Mouse (Mus musculus) megakaryocyte, embryonic 14.5 days (primary cell): ENCODE results near the gene Polrmt. TPM values are rescaled to one million over a fixed set of nuclear protein-coding genes. Genes with fewer than 3 reads are reported as not detected.
A peak's percentile ranks its signal among the peaks of the same experiment; 100 is the strongest.

Experiments used
- H3K27me3 ChIP-seq: replicated peaks from 2 replicates; pipeline ENCODE3; 2012; ENCODE audit warnings: inconsistent platforms
- H3K36me3 ChIP-seq: replicated peaks from 2 replicates; pipeline ENCODE3; 2012; ENCODE audit warnings: low read length, inconsistent platforms, mixed read lengths
- H3K4me1 ChIP-seq: 2 replicates; pipeline ENCODE4 v1.6.1; 2012; ENCODE audit warnings: inconsistent platforms
- H3K4me3 ChIP-seq: replicated peaks from 2 replicates; pipeline ENCODE3; 2012; ENCODE audit warnings: moderate library complexity, mild to moderate bottlenecking, inconsistent platforms
- H3K9me3 ChIP-seq: 2 replicates; pipeline ENCODE4 v1.6.1; 2012; ENCODE audit warnings: inconsistent platforms
- FLI1 ChIP-seq: IDR thresholded peaks from 2 replicates; pipeline ENCODE4 v1.6.1; 2012; ENCODE audit warnings: low read length, inconsistent platforms, mixed read lengths
- GATA1 ChIP-seq: IDR thresholded peaks from 3 replicates; pipeline ENCODE4 v1.6.1; 2012; ENCODE audit warnings: mixed read lengths, low read length, inconsistent platforms, borderline replicate concordance
- polyA plus RNA-seq: library from polyadenylated mRNA; stranded (reverse); fragments of >175 nt; gene quantifications from 2 replicates; pipeline ENCODE4 v1.2.3, GENCODE M21; 2012; ENCODE audit warnings: low replicate concordance; ENCODE audit not compliant: insufficient read depth

Gene Polrmt
- polyA plus RNA-seq, 1 experiment: 11.1 TPM

- peaks cover 14% of the 10 kb centered on the region; the same call in 1 of the 2 replicates for H3K4me1 ChIP-seq
- TF ChIP-seq FLI1: no peak
- no peak for TF ChIP-seq GATA1
- H3K36me3 ChIP-seq: peaks cover 7% of the 10 kb centered on the region
- peaks cover 46% of the 10 kb centered on the region for H3K27me3 ChIP-seq
- H3K9me3 ChIP-seq: peaks cover 22% of the 10 kb centered on the region
- H3K4me3 ChIP-seq: no peak overlapping the region
These were observed 17.8 kb downstream of the Polrmt start for GRCm38 (mm10) chr10:79728323-79729249.

GRCm38 (mm10) chr10:79726090-79726489 lies 20.3 kb downstream of the Polrmt start:
- H3K4me3 ChIP-seq: peak overlapping the region; percentile 31
- TF ChIP-seq GATA1 (no peak), FLI1 (no peak)
- peaks cover 67% of the 10 kb centered on the region for H3K27me3 ChIP-seq
- H3K9me3 ChIP-seq: peaks cover 8% of the 10 kb centered on the region
- peaks cover 14% of the 10 kb centered on the region; the same call in 1 of the 2 replicates for H3K4me1 ChIP-seq
- H3K36me3 ChIP-seq: no peaks in the 10 kb centered on the region

DNA sequence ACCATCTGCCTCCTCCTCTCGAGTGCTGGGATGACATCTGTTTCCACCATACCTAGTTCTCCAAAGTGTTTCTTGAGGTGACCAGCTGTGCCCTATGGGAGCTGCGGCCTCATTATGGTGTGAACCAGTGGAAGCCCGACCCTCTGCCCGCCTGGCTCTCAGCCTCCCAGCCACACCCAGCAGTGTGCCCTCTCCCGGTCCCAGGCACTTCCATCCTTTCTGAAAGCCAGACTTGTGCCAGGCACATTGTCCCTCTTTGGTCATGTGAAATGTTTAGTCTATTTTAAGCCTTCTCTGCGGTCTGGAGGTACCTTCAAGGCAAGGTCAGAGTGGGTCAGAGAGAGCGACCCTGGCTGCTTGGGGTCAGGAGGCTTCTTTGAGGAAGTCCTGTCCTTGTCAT lies 22.7 kb downstream of the Polrmt start:
- no peak for TF ChIP-seq GATA1
- no peak for TF ChIP-seq FLI1
- Histone ChIP-seq H3K4me3 (no peak overlapping the region), H3K9me3 (peaks cover 8% of the 10 kb centered on the region), H3K4me1 (peaks cover 10% of the 10 kb centered on the region; the same call in 1 of the 2 replicates), H3K36me3 (no peaks in the 10 kb centered on the region), H3K27me3 (peaks cover 76% of the 10 kb centered on the region)

GRCm38 (mm10) chr10:79723047-79723446 lies 23.3 kb downstream of the Polrmt start:
- H3K36me3 ChIP-seq: no peaks in the 10 kb centered on the region
- TF ChIP-seq FLI1 (no peak), GATA1 (no peak)
- peaks cover 4% of the 10 kb centered on the region; the same call in 1 of the 2 replicates for H3K4me1 ChIP-seq
- no peak overlapping the region for H3K4me3 ChIP-seq
- H3K9me3 ChIP-seq: peaks cover 9% of the 10 kb centered on the region
- H3K27me3 ChIP-seq: peaks cover 76% of the 10 kb centered on the region

DNA sequence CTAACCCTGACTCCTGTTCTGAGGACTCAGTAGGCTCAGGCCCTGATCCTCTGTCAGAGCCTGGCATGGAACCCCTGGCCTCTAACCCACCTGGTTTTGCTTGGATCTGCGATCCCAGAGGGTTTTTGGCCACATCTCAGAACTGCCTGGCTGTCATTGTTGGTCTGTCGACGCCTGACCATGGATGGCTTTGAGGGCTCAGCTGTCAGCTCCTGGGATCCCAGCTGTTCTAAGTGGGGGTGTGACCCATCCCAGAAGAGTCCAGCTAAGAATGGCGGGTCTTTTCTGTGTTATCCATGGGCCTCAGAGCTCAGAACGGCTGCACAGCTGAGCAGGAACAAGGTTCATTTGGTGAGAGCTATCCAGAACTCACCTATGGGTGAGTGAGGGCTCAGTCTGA lies 25.3 kb downstream of the Polrmt start:
- H3K9me3 ChIP-seq: 0 out of 2 replicates have a peak, but pooled peaks cover 3% of the 10 kb centered on the region
- H3K36me3 ChIP-seq: no peaks in the 10 kb centered on the region
- no peak for TF ChIP-seq GATA1
- TF ChIP-seq FLI1: no peak
- H3K4me3 ChIP-seq: no peak overlapping the region
- peaks cover 19% of the 10 kb centered on the region for H3K4me1 ChIP-seq
- H3K27me3 ChIP-seq: peaks cover 90% of the 10 kb centered on the region

DNA sequence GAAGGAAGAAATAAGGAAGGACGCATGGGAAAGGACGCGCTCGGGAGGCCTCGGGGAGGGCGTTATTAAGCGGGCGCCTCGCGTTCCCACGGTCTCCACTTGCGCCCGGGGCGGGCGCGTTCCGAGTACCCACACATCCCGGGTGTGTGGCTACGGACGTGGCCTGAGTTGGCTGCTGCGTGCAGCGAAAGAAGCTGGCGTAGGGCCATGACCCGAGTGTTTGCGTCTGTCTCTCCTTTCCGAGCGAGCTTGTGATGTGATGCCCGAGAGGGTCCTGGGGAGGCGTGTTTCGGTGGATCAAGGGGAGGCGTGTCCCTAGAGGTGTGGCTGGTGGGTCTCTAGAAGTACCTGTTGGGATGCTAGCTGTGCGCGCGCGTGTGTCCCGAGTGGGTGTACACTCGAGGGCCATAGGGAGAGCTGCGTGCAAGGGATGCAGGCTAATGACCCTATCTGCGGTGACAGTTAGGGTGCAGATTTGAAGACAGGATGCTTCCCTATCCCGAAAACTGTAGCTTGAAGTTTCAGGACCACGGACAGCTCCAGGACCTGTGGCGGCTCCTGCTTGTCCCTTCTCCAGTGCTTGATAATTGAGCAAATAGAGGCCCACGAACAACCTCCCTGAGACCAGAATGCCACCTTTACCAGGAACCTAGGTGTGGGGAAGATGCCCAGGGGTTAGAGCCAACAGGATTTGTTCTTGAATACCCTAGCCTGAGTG lies 28.6 kb downstream of the Polrmt start:
- Histone ChIP-seq H3K36me3 (no peaks in the 10 kb centered on the region), H3K9me3 (0 out of 2 replicates have a peak, but pooled peaks cover 3% of the 10 kb centered on the region), H3K27me3 (peaks cover 86% of the 10 kb centered on the region), H3K4me1 (peaks cover 30% of the 10 kb centered on the region), H3K4me3 (peak overlapping the region; percentile 90)
- no peak for TF ChIP-seq FLI1
- TF ChIP-seq GATA1: no peak

DNA sequence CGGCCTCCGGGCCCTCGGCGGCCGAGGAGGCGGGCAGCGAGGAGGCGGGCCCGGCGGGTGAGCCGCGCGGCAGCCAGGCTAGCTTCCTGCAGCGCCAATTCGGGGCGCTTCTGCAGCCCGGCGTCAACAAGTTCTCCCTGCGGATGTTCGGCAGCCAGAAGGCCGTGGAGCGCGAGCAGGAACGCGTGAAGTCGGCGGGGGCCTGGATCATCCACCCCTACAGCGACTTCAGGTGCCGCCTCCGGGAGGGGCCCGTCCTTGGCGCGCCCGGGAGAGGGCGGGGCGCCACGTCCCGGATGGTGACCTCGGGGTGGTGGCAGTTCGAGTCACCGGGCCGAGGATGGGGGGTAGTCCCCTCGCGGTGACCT lies 29.4 kb downstream of the Polrmt start:
- peaks cover 3% of the 10 kb centered on the region for H3K36me3 ChIP-seq
- H3K27me3 ChIP-seq: peaks cover 78% of the 10 kb centered on the region
- H3K4me3 ChIP-seq: peak overlapping the region; percentile 90
- H3K4me1 ChIP-seq: peaks cover 39% of the 10 kb centered on the region
- H3K9me3 ChIP-seq: 0 out of 2 replicates have a peak, but pooled peaks cover 3% of the 10 kb centered on the region
- TF ChIP-seq FLI1 (no peak), GATA1 (no peak)

DNA sequence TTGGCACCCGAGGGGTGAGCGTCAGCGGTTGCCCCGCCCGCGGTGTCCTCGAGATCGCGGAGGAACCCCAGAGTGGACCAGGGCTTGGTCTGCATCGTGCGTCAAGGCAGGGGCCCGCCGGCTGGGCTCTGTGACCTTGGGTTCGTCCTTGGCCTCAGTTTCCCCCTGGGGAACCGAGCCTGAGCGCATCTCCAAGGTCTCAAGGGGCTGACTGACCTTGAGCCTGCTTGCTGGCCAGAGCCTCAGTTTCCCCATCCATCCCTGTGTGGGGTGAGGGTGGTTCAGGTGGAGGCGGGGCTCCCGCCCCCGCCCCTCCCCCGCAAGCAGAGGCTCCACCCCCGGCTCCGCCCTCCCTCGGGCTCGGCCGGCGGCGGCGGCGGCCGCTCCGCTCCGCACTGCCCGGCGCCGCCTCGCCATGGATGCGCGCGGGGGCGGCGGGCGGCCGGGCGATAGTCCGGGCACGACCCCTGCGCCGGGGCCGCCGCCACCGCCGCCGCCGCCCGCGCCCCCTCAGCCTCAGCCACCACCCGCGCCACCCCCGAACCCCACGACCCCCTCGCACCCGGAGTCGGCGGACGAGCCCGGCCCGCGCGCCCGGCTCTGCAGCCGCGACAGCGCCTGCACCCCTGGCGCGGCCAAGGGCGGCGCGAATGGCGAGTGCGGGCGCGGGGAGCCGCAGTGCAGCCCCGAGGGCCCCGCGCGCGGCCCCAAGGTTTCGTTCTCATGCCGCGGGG lies 30.0 kb downstream of the Polrmt start, which contains the start of gene Hcn2:
Hcn2 (plus strand) TSS at position 381 of the 734 bp plus-strand sequence.
- Histone ChIP-seq H3K27me3 (peaks cover 73% of the 10 kb centered on the region), H3K4me3 (peak within 1 kb of the TSS; percentile 90), H3K36me3 (peaks cover 8% of the 10 kb centered on the region), H3K9me3 (0 out of 2 replicates have a peak, but pooled peaks cover 3% of the 10 kb centered on the region), H3K4me1 (peaks cover 44% of the 10 kb centered on the region)
- TF ChIP-seq FLI1 (no peak), GATA1 (no peak)

GRCm38 (mm10) chr10:79714996-79715395 lies 31.4 kb downstream of the Polrmt start:
- peaks cover 58% of the 10 kb centered on the region for H3K4me1 ChIP-seq
- TF ChIP-seq GATA1 (no peak), FLI1 (no peak)
- peaks cover 58% of the 10 kb centered on the region for H3K27me3 ChIP-seq

More at GRCm38 (mm10) chr10:79714996-79715395, 31.4 kb downstream of the Polrmt start:
- Histone ChIP-seq H3K4me3 (no peak overlapping the region), H3K36me3 (peaks cover 22% of the 10 kb centered on the region), H3K9me3 (0 out of 2 replicates have a peak, but pooled peaks cover 3% of the 10 kb centered on the region)
